Mouse (Mus musculus) hindbrain, embryonic 13.5 days (tissue): Measurements from ENCODE around the gene Fnbp1l. TPM values are rescaled to one million over a fixed set of nuclear protein-coding genes. Genes with fewer than 3 reads are reported as not detected.

Source experiments
- ATAC-seq: fragments of 200-750 bp; cut with Nextera tagmentation; 2 replicates; pipeline ENCODE4 v1.8.0; 2017; ENCODE audit warnings: moderate TSS enrichment; ENCODE audit not compliant: low FRiP score
- H3K27ac ChIP-seq: fragments of 300-500 bp; sonication (generic); 2 replicates; pipeline ENCODE4 v1.5.1; 2015; ENCODE audit warnings: inconsistent platforms, mild to moderate bottlenecking, moderate library complexity
- H3K27me3 ChIP-seq: fragments of 300-500 bp; sonication (generic); 2 replicates; pipeline ENCODE4 v1.6.1; 2015; ENCODE audit warnings: mild to moderate bottlenecking, inconsistent platforms
- H3K36me3 ChIP-seq: fragments of 300-500 bp; sonication (generic); 2 replicates; pipeline ENCODE4 v1.6.1; 2015; ENCODE audit warnings: mild to moderate bottlenecking, inconsistent platforms
- H3K4me1 ChIP-seq: fragments of 300-500 bp; sonication (generic); replicated peaks from 2 replicates; pipeline ENCODE4 v1.6.1; 2015; ENCODE audit warnings: inconsistent platforms
- H3K4me2 ChIP-seq: fragments of 300-500 bp; sonication (generic); 2 replicates; pipeline ENCODE4 v1.6.1; 2015; ENCODE audit warnings: inconsistent platforms, mild to moderate bottlenecking, moderate library complexity
- H3K4me3 ChIP-seq: fragments of 300-500 bp; sonication (generic); 2 replicates; pipeline ENCODE4 v1.5.1; 2015; ENCODE audit warnings: mild to moderate bottlenecking, inconsistent platforms
- H3K9ac ChIP-seq: fragments of 300-500 bp; sonication (generic); 2 replicates; pipeline ENCODE4 v1.6.1; 2015; ENCODE audit warnings: mild to moderate bottlenecking, inconsistent platforms
- H3K9me3 ChIP-seq: fragments of 300-500 bp; sonication (generic); 2 replicates; pipeline ENCODE4 v1.6.1; 2016; ENCODE audit warnings: inconsistent platforms
- WGBS: fragments of 180-500 bp; shearing (Covaris S2); methylation state at CpG from one replicate; pipeline ENCODE4 v1.1.7; 2015; 5-methylcytosine and 5-hydroxymethylcytosine counted together
- polyA plus RNA-seq: library from polyadenylated mRNA; unstranded; fragments of >200 nt; fragmentation: Nextera tagmentation; extraction: Ambion mirVana; gene quantifications from 2 replicates; pipeline ENCODE4 v1.2.1, GENCODE M21; 2015

Fnbp1l gene
- polyA plus RNA-seq, 1 experiment from 2014 or later = 214 TPM

DNA sequence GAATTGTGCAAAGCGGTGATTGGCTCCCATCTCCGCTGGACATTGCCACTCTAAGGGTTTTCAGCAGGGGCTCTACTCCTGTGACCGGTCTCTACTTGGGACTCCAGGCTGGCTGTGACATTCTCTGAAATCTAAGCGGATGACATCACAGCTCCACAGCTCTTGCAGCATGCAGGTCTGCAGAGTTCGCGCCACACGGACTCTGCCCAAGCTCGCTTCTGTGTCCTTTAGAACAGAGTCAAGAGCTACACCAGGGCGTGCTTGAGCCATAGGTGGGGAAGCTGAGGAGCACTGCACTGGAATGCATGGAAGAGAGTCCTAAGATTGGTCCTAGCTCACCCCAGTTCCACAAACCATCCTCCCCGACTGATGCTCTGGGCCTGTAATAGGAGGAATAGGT lies 9.0 kb upstream of the Fnbp1l start:
- Histone ChIP-seq H3K36me3 (no peaks in the 10 kb centered on the region), H3K4me2 (no peak overlapping the region), H3K9me3 (no peaks in the 10 kb centered on the region), H3K9ac (no peak overlapping the region), H3K27ac (no peak overlapping the region), H3K4me3 (no peak overlapping the region), H3K4me1 (no peaks in the 10 kb centered on the region), H3K27me3 (no peaks in the 10 kb centered on the region)
- ATAC-seq = no peak
- 96% methylated on average over 10 of the region's 10 CpGs for WGBS

DNA sequence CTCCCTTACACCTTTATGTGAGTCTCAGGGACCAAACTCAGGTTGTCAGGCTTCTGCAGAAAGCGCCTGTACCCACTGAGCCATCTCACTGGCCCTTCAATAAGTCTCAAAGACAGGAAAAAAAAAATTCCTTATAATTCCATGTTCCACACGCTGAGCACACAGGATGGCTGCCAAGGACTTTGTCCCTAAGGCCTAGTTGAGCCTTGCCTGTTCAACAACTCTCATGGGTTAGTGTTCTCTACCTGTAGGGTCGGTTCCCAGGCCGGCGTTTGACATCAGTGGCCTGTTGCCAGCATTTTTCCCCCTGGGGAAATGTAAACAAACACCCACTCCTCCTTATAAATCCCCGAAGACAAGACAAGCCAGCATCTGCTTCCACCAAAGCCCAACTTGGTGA lies 8.3 kb upstream of the Fnbp1l start:
- ATAC-seq = no peak
- Histone ChIP-seq H3K4me2 (no peak overlapping the region), H3K9me3 (no peaks in the 10 kb centered on the region), H3K4me3 (no peak overlapping the region), H3K4me1 (no peaks in the 10 kb centered on the region), H3K9ac (no peak overlapping the region), H3K27ac (no peak overlapping the region), H3K27me3 (no peaks in the 10 kb centered on the region), H3K36me3 (no peaks in the 10 kb centered on the region)
- WGBS = 88% methylated on average over 6 of the region's 6 CpGs

DNA sequence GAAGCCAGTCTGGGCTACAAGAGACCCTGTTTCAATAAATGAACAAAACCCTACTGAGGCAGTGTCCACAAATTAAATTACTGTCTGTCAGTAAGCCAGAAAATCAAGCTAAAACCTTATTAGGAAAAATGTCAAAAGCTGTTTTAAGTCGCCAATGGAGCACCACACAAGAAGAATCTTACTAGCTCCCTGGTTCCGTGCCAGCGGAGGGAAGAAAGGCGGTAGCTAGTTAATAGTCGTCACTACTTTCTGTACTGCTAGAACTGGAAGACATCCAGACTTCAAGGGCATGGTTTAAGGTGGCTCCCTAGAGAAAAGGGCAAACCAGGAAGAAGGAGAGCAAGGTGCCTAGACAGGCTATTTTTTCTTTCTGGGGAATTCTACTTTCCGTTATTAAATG lies 5.1 kb upstream of the Fnbp1l start:
- no peak for ATAC-seq
- no peaks in the 10 kb centered on the region for H3K9me3 ChIP-seq
- 73% methylated on average over 6 of the region's 6 CpGs for whole genome bisulfite sequencing

GRCm38 (mm10) chr3:122620285-122620931 lies 893 bp upstream of the Fnbp1l start:
- under 1% methylated on average over 21 of the region's 21 CpGs for WGBS

More for the DNA sequence above, 5.1 kb upstream of the Fnbp1l start:
- Histone ChIP-seq H3K4me3 (no peak overlapping the region), H3K27ac (no peak overlapping the region), H3K27me3 (no peaks in the 10 kb centered on the region), H3K4me1 (peaks cover 10% of the 10 kb centered on the region), H3K9ac (no peak overlapping the region), H3K4me2 (no peak overlapping the region), H3K36me3 (no peaks in the 10 kb centered on the region)

GRCm38 (mm10) chr3:122619931-122620284 lies 393 bp upstream of the Fnbp1l start:
- Histone ChIP-seq H3K9ac (peak overlapping the region; percentile 100), H3K4me1 (peaks cover 40% of the 10 kb centered on the region), H3K4me2 (peak overlapping the region; percentile 80), H3K27me3 (no peaks in the 10 kb centered on the region), H3K36me3 (no peaks in the 10 kb centered on the region), H3K9me3 (no peaks in the 10 kb centered on the region), H3K27ac (peak overlapping the region; percentile 100), H3K4me3 (peak overlapping the region; percentile 96)
- WGBS = 0% methylated on average over 20 of the region's 20 CpGs
- peak; percentile 85 for ATAC-seq

More at GRCm38 (mm10) chr3:122620285-122620931, 893 bp upstream of the Fnbp1l start:
- H3K4me2 ChIP-seq = peak overlapping the region; percentile 80
- peak; percentile 21; the same call in 1 of the 2 replicates for ATAC-seq
- peak overlapping the region; percentile 100 for H3K27ac ChIP-seq
- H3K4me1 ChIP-seq = peaks cover 35% of the 10 kb centered on the region
- peak overlapping the region; percentile 100 for H3K9ac ChIP-seq
- no peaks in the 10 kb centered on the region for H3K36me3 ChIP-seq
- peak overlapping the region; percentile 96 for H3K4me3 ChIP-seq
- H3K27me3 ChIP-seq = no peaks in the 10 kb centered on the region
- H3K9me3 ChIP-seq = no peaks in the 10 kb centered on the region

DNA sequence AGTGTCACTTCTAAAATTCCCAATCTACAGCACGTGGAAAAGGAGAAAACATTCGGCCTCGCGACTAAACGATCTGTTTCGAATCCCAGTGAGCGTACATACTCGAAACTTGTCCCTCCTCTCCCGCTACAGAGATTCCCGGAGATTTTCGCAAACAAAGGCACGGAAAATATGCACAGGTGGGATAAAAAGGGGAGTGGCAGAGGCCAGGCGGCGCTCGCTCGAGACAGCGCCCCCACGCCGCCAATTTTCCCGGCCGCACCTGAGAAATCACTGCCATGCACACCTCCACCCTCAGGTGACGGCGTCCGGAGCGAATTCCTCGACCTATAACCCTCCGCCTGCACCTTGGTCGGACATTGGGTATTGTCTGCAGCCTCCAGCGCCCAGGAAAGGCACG lies 1.1 kb downstream of the Fnbp1l start:
- Histone ChIP-seq H3K9me3 (no peaks in the 10 kb centered on the region), H3K27me3 (no peaks in the 10 kb centered on the region), H3K36me3 (no peaks in the 10 kb centered on the region), H3K27ac (peak overlapping the region; percentile 100), H3K4me1 (peaks cover 46% of the 10 kb centered on the region), H3K9ac (peak overlapping the region; percentile 100), H3K4me2 (peak overlapping the region; percentile 69), H3K4me3 (peak overlapping the region; percentile 96)
- peak; percentile 1; the same call in 1 of the 2 replicates for ATAC-seq
- WGBS = under 1% methylated on average over 30 of the region's 30 CpGs

GRCm38 (mm10) chr3:122617613-122618340 lies 1.7 kb downstream of the Fnbp1l start:
- Histone ChIP-seq H3K36me3 (no peaks in the 10 kb centered on the region), H3K4me1 (peaks cover 51% of the 10 kb centered on the region), H3K9me3 (no peaks in the 10 kb centered on the region), H3K4me3 (peak overlapping the region; percentile 96), H3K4me2 (peak overlapping the region; percentile 69), H3K9ac (peak overlapping the region; percentile 100), H3K27ac (peak overlapping the region; percentile 100), H3K27me3 (no peaks in the 10 kb centered on the region)
- no peak for ATAC-seq
- 36% methylated on average over 9 of the region's 9 CpGs for WGBS

DNA sequence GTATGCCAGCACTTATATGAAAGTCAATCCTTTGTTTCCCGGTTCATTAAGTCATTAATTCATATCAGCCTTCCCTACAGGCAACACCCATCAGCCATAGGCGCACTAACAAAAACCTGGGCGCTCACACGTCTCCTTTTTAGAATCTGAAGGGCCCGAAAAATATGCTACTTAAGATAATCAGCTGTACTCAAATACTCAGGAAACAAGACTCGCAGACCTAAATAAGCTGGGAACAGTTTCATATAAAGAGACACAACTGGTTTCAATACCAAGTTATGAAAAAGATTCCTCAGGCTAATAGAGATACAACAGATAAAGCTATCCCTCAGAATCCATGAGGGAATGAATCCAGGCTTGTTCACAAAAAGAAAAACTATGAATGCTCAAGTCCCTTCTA lies 7.0 kb downstream of the Fnbp1l start:
- WGBS = 81% methylated on average over 6 of the region's 6 CpGs
- H3K4me3 ChIP-seq = no peak overlapping the region
- peaks cover 44% of the 10 kb centered on the region for H3K4me1 ChIP-seq
- H3K27ac ChIP-seq = no peak overlapping the region
- H3K4me2 ChIP-seq = no peak overlapping the region
- H3K27me3 ChIP-seq = no peaks in the 10 kb centered on the region
- no peaks in the 10 kb centered on the region for H3K9me3 ChIP-seq
- no peak overlapping the region for H3K9ac ChIP-seq
- no peaks in the 10 kb centered on the region for H3K36me3 ChIP-seq
- ATAC-seq = no peak

GRCm38 (mm10) chr3:122611761-122612160 lies 7.8 kb downstream of the Fnbp1l start:
- Histone ChIP-seq H3K4me1 (peaks cover 37% of the 10 kb centered on the region), H3K9ac (no peak overlapping the region), H3K36me3 (no peaks in the 10 kb centered on the region; the same call in 1 of the 2 replicates), H3K4me3 (no peak overlapping the region), H3K27me3 (no peaks in the 10 kb centered on the region), H3K27ac (no peak overlapping the region), H3K9me3 (no peaks in the 10 kb centered on the region), H3K4me2 (no peak overlapping the region)
- no peak for ATAC-seq
- WGBS = 90% methylated on average over 5 of the region's 5 CpGs

DNA sequence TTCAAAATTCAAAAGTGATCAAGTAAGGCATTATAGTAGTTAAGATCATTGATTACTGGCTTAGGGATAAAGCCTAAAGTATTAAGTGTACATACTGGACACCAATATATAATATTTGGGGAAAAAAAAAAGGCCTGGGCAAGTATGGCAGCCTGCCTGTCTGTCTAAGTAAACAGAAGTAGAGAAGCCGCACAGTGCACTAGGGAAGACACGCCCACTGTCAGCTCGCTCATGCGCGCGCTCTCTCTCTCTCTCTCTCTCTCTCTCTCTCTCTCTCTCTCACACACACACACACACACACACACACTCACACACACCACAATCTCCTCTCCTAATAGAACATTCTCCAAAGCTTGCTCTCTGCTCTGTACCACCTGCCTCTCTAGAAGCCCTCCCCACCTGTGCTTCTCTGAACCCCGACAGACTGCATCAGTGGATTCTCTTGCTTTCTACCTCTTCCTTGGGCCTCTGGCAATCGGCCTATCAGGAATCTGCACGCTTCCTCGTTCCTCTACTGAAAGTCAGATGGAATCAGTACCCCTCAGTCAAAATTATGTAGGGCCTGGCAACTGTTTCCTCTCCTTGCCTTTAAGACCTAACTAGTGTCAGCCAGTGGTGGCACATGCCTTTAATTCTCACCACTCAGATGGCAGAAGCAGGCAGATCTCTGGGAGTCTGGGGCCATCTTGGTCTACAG lies 13.3 kb downstream of the Fnbp1l start:
- H3K4me1 ChIP-seq = peaks cover 24% of the 10 kb centered on the region
- 87% methylated on average over 10 of the region's 10 CpGs for WGBS
- no peak overlapping the region for H3K9ac ChIP-seq
- H3K27me3 ChIP-seq = no peaks in the 10 kb centered on the region
- no peak for ATAC-seq
- H3K9me3 ChIP-seq = no peaks in the 10 kb centered on the region
- no peak overlapping the region for H3K4me3 ChIP-seq
- H3K36me3 ChIP-seq = peaks cover 3% of the 10 kb centered on the region; the same call in 1 of the 2 replicates
- H3K27ac ChIP-seq = no peak overlapping the region
- no peak overlapping the region for H3K4me2 ChIP-seq

DNA sequence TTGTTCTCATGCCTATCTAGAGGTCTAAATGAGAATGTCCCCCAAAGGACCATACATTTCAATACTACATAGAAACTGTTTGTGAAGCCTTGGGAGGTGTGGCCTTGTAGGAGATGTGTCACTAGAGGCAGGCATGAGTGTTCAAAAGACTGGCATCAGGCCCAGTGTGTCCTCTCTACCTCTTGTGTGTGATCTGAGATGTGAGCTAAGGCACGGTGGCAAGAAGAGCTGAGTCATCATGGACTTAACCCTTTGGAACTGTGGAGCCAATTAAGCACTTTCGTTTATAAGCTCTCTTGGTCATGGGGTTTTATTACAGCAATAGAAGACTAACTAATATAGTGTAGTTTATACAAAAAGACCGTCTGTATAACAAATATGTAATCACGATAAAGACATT lies 16.3 kb downstream of the Fnbp1l start:
- 79% methylated on average over 4 of the region's 4 CpGs for WGBS
- H3K4me2 ChIP-seq = no peak overlapping the region

GRCm38 (mm10) chr3:122602370-122602769 lies 17.1 kb downstream of the Fnbp1l start:
- no peak overlapping the region for H3K4me3 ChIP-seq
- no peaks in the 10 kb centered on the region for H3K27me3 ChIP-seq
- H3K9ac ChIP-seq = no peak overlapping the region
- no peaks in the 10 kb centered on the region for H3K9me3 ChIP-seq
- H3K36me3 ChIP-seq = peaks cover 3% of the 10 kb centered on the region
- peaks cover 28% of the 10 kb centered on the region for H3K4me1 ChIP-seq
- no peak for ATAC-seq
- H3K27ac ChIP-seq = no peak overlapping the region
- WGBS = 94% methylated on average over 1 of the region's 1 CpGs
- no peak overlapping the region for H3K4me2 ChIP-seq

More for the DNA sequence above, 16.3 kb downstream of the Fnbp1l start:
- Histone ChIP-seq H3K9me3 (no peaks in the 10 kb centered on the region), H3K27me3 (no peaks in the 10 kb centered on the region), H3K4me1 (peaks cover 26% of the 10 kb centered on the region), H3K4me3 (no peak overlapping the region), H3K27ac (no peak overlapping the region), H3K36me3 (peaks cover 3% of the 10 kb centered on the region; the same call in 1 of the 2 replicates), H3K9ac (no peak overlapping the region)
- ATAC-seq = no peak
